Comparison of ENCODE assay signal across 8 mouse cellular contexts in genomic region chr2:154402811-154403210, GRCm38 (mm10). TPM values are rescaled to one million over a fixed set of nuclear protein-coding genes. Genes with fewer than 3 reads are reported as not detected.
DNase-seq lines count a peak whose midpoint lies in the region; ATAC-seq and TF ChIP-seq lines count a peak whose summit lies in the region.

No protein-coding gene starts in this region.

- no peak for DNase-seq in forebrain, postnatal 0 days
- peak; percentile 67 for DNase-seq in adrenal gland, adult 2 months
- peak; percentile 95 for DNase-seq in kidney, postnatal 0 days (ENCODE audit: low spot score)
- DNase-seq in layer of hippocampus, adult 9-10 months (ENCODE audit: low spot score), result no peak
- no peak for DNase-seq in thymus, postnatal 4 days

- no peaks in the 10 kb centered on the region for H3K9me3 ChIP-seq in forebrain, embryonic 16.5 days (ENCODE audit: control insufficient read depth, low read length)
- H3K9me3 ChIP-seq in forebrain, postnatal 0 days (ENCODE audit: low read length), result no peaks in the 10 kb centered on the region
- no peaks in the 10 kb centered on the region for H3K9me3 ChIP-seq in heart, embryonic 15.5 days (replicated peaks)
- no peaks in the 10 kb centered on the region for H3K9me3 ChIP-seq in kidney, postnatal 0 days (replicated peaks; ENCODE audit: low read length)

- no peak for TF ChIP-seq CTCF in forebrain, postnatal 0 days (IDR thresholded peaks at IDR 0.05; ENCODE audit: low read depth)
- TF ChIP-seq CTCF in kidney, postnatal 0 days (IDR thresholded peaks at IDR 0.05; ENCODE audit: low read depth), result peak; percentile 38; the same call in 1 of the 2 replicates

- no peaks in the 10 kb centered on the region for H3K27me3 ChIP-seq in forebrain, embryonic 16.5 days (replicated peaks; ENCODE audit: control insufficient read depth, insufficient read depth, low read length)
- H3K27me3 ChIP-seq in forebrain, postnatal 0 days (ENCODE audit: insufficient read depth, low read length), result no peaks in the 10 kb centered on the region
- H3K27me3 ChIP-seq in heart, embryonic 15.5 days, result no peaks in the 10 kb centered on the region
- H3K27me3 ChIP-seq in kidney, postnatal 0 days (ENCODE audit: insufficient read depth, low read length), result no peaks in the 10 kb centered on the region

- no peak overlapping the region for H3K4me2 ChIP-seq in forebrain, embryonic 16.5 days (ENCODE audit: low read length)
- no peak overlapping the region for H3K4me2 ChIP-seq in forebrain, postnatal 0 days (ENCODE audit: low read depth)
- H3K4me2 ChIP-seq in heart, embryonic 15.5 days, result peak overlapping the region; percentile 41; the same call in 1 of the 2 replicates
- H3K4me2 ChIP-seq in kidney, postnatal 0 days (ENCODE audit: low read length), result no peak overlapping the region

- whole genome bisulfite sequencing in forebrain, embryonic 16.5 days, result 15% methylated on average over 7 of the region's 7 CpGs
- 21% methylated on average over 7 of the region's 7 CpGs for WGBS in forebrain, postnatal 0 days
- WGBS in heart, embryonic 15.5 days, result 7% methylated on average over 7 of the region's 7 CpGs
- WGBS in kidney, postnatal 0 days, result 9% methylated on average over 7 of the region's 7 CpGs

- no peaks in the 10 kb centered on the region for H3K36me3 ChIP-seq in forebrain, embryonic 16.5 days (ENCODE audit: control insufficient read depth, insufficient read depth)
- H3K36me3 ChIP-seq in forebrain, postnatal 0 days (ENCODE audit: insufficient read depth), result no peaks in the 10 kb centered on the region
- H3K36me3 ChIP-seq in heart, embryonic 15.5 days, result peaks cover 11% of the 10 kb centered on the region; the same call in 1 of the 2 replicates
- 0 out of 2 replicates have a peak, but pooled peaks cover 3% of the 10 kb centered on the region for H3K36me3 ChIP-seq in kidney, postnatal 0 days (ENCODE audit: insufficient read depth, low read length)

- H3K4me1 ChIP-seq in forebrain, embryonic 16.5 days (replicated peaks; ENCODE audit: control insufficient read depth, insufficient read depth, low read length), result peaks cover 17% of the 10 kb centered on the region
- H3K4me1 ChIP-seq in forebrain, postnatal 0 days (ENCODE audit: insufficient read depth), result peaks cover 14% of the 10 kb centered on the region
- peaks cover 57% of the 10 kb centered on the region for H3K4me1 ChIP-seq in heart, embryonic 15.5 days (replicated peaks)
- peaks cover 11% of the 10 kb centered on the region; the same call in 1 of the 2 replicates for H3K4me1 ChIP-seq in kidney, postnatal 0 days (replicated peaks; ENCODE audit: insufficient read depth, low read length)

- H3K9ac ChIP-seq in forebrain, embryonic 16.5 days (replicated peaks; ENCODE audit: low read depth, low read length), result no peak overlapping the region
- H3K9ac ChIP-seq in forebrain, postnatal 0 days, result no peak overlapping the region
- no peak overlapping the region for H3K9ac ChIP-seq in heart, embryonic 15.5 days
- no peak overlapping the region for H3K9ac ChIP-seq in kidney, postnatal 0 days (ENCODE audit: low read depth, low read length)

- peak; percentile 36; the same call in 1 of the 2 replicates for ATAC-seq in forebrain, embryonic 16.5 days
- no peak for ATAC-seq in forebrain, postnatal 0 days
- peak; percentile 78 for ATAC-seq in heart, embryonic 15.5 days (replicated peaks; ENCODE audit: insufficient number of reproducible peaks, insufficient read depth, low FRiP score, low read depth)
- ATAC-seq in kidney, postnatal 0 days (replicated peaks; ENCODE audit: low FRiP score, low read depth), result peak; percentile 74
- ATAC-seq in megakaryocyte-erythroid progenitor cell, adult 5-6 weeks (replicated peaks; ENCODE audit: low FRiP score, low TSS enrichment, poor library complexity, severe bottlenecking), result peak; percentile 53; the same call in 1 of the 2 replicates

- no peak overlapping the region for H3K4me3 ChIP-seq in forebrain, embryonic 16.5 days (replicated peaks; ENCODE audit: low read length)
- no peak overlapping the region for H3K4me3 ChIP-seq in forebrain, postnatal 0 days (ENCODE audit: low read depth, low read length)
- H3K4me3 ChIP-seq in heart, embryonic 15.5 days, result no peak overlapping the region
- no peak overlapping the region for H3K4me3 ChIP-seq in kidney, postnatal 0 days (replicated peaks; ENCODE audit: low read depth, low read length)

- H3K27ac ChIP-seq in forebrain, embryonic 16.5 days (ENCODE audit: low read length), result no peak overlapping the region
- no peak overlapping the region for H3K27ac ChIP-seq in forebrain, postnatal 0 days (ENCODE audit: low read depth, low read length)
- peak overlapping the region; percentile 87 for H3K27ac ChIP-seq in heart, embryonic 15.5 days
- H3K27ac ChIP-seq in kidney, postnatal 0 days, result peak overlapping the region; percentile 63; the same call in 1 of the 2 replicates

RNA-seq across cellular contexts. Expression of gene Snta1, which starts 5.1 kb away (rescaled TPM):
- 10.0 and 10.4 TPM in 2 replicates for polyA plus RNA-seq in forebrain, embryonic 16.5 days (2015; fragmentation: Nextera tagmentation; extraction: Ambion mirVana)
- 23.0 and 25.3 TPM in 2 replicates for total RNA-seq in forebrain, postnatal 0 days (2014; rRNA removed)
- polyA plus RNA-seq in forebrain, postnatal 0 days (2015; fragmentation: Nextera tagmentation; extraction: Ambion mirVana), result 14.8 and 15.8 TPM in 2 replicates
- 10 to 100 TPM; 19.9 to 29.6 TPM for total RNA-seq in adrenal gland, adult 2 months (2021)
- 53.6 and 57.1 TPM in 2 replicates for polyA plus RNA-seq in adrenal gland, adult 2 months (2012; rRNA removed)
- 53.2 and 54.3 TPM in 2 replicates for polyA plus RNA-seq in heart, embryonic 15.5 days (2015; fragmentation: Nextera tagmentation; extraction: Ambion mirVana)
- polyA plus RNA-seq in kidney, postnatal 0 days (2015; fragmentation: Nextera tagmentation; extraction: Ambion mirVana), result 16.8 and 16.9 TPM in 2 replicates
- total RNA-seq in megakaryocyte-erythroid progenitor cell, adult 5-6 weeks (2014; fragmentation: Nextera tagmentation), result 0.27 and 1.5 TPM in 2 replicates
- 0.76 TPM in 1 of 2 replicates, not detected in the other for total RNA-seq in megakaryocyte-erythroid progenitor cell, adult 5-6 weeks (2017)

RNA-seq across cellular contexts. Expression of gene Cdk5rap1, which starts 30.0 kb away (rescaled TPM):
- 16.2 and 16.7 TPM in 2 replicates for polyA plus RNA-seq in forebrain, embryonic 16.5 days (2015; fragmentation: Nextera tagmentation; extraction: Ambion mirVana)
- 14.3 and 14.7 TPM in 2 replicates for total RNA-seq in forebrain, postnatal 0 days (2014; rRNA removed)
- polyA plus RNA-seq in forebrain, postnatal 0 days (2015; fragmentation: Nextera tagmentation; extraction: Ambion mirVana), result 6.3 and 10.4 TPM in 2 replicates
- 10 to 100 TPM in 1 of 2 experiments, 1 to 10 TPM in 1; 9.7 to 14.4 TPM for total RNA-seq in adrenal gland, adult 2 months (2021)
- polyA plus RNA-seq in adrenal gland, adult 2 months (2012; rRNA removed), result 5.9 and 7.1 TPM in 2 replicates
- 13.6 and 14.8 TPM in 2 replicates for polyA plus RNA-seq in heart, embryonic 15.5 days (2015; fragmentation: Nextera tagmentation; extraction: Ambion mirVana)
- 13.9 and 25.2 TPM in 2 replicates for polyA plus RNA-seq in kidney, postnatal 0 days (2015; fragmentation: Nextera tagmentation; extraction: Ambion mirVana)
- total RNA-seq in megakaryocyte-erythroid progenitor cell, adult 5-6 weeks (2014; fragmentation: Nextera tagmentation), result 18.8 and 27.3 TPM in 2 replicates
- 22.9 and 27.9 TPM in 2 replicates for total RNA-seq in megakaryocyte-erythroid progenitor cell, adult 5-6 weeks (2017)

RNA-seq across cellular contexts. Expression of gene Cbfa2t2, which starts 33.5 kb away (rescaled TPM):
- polyA plus RNA-seq in forebrain, embryonic 16.5 days (2015; fragmentation: Nextera tagmentation; extraction: Ambion mirVana), result 73.3 and 83.6 TPM in 2 replicates
- 32.5 and 41.8 TPM in 2 replicates for total RNA-seq in forebrain, postnatal 0 days (2014; rRNA removed)
- 22.1 and 31.9 TPM in 2 replicates for polyA plus RNA-seq in forebrain, postnatal 0 days (2015; fragmentation: Nextera tagmentation; extraction: Ambion mirVana)
- total RNA-seq in adrenal gland, adult 2 months (2021), result 10 to 100 TPM; 34.5 to 49.1 TPM
- 9.6 and 11.3 TPM in 2 replicates for polyA plus RNA-seq in adrenal gland, adult 2 months (2012; rRNA removed)
- polyA plus RNA-seq in heart, embryonic 15.5 days (2015; fragmentation: Nextera tagmentation; extraction: Ambion mirVana), result 25.9 and 31.0 TPM in 2 replicates
- polyA plus RNA-seq in kidney, postnatal 0 days (2015; fragmentation: Nextera tagmentation; extraction: Ambion mirVana), result 23.6 and 26.0 TPM in 2 replicates
- total RNA-seq in megakaryocyte-erythroid progenitor cell, adult 5-6 weeks (2014; fragmentation: Nextera tagmentation), result 17.0 and 20.8 TPM in 2 replicates
- total RNA-seq in megakaryocyte-erythroid progenitor cell, adult 5-6 weeks (2017), result 10.4 and 18.8 TPM in 2 replicates

Comparison
In these comparisons a context has a peak if more than half of its experiments do, and no peak if none do; other contexts are left out.
1. H3K27ac ChIP-seq: peak in heart, embryonic 15.5 days (single experiment) and kidney, postnatal 0 days (single experiment); none in forebrain, embryonic 16.5 days (single experiment) and forebrain, postnatal 0 days (single experiment).
2. DNase-seq: peak in adrenal gland, adult 2 months (single experiment) and kidney, postnatal 0 days (single experiment); none in forebrain, postnatal 0 days (single experiment), layer of hippocampus, adult 9-10 months (single experiment) and thymus, postnatal 4 days (single experiment).